Mouse (Mus musculus): ENCODE measurements around the gene Clip4. TPM values are rescaled to one million over a fixed set of nuclear protein-coding genes. Genes with fewer than 3 reads are reported as not detected.

The Clip4 gene
- polyA plus RNA-seq, 1 experiment from 2014 or later = 10.3 TPM

DNA sequence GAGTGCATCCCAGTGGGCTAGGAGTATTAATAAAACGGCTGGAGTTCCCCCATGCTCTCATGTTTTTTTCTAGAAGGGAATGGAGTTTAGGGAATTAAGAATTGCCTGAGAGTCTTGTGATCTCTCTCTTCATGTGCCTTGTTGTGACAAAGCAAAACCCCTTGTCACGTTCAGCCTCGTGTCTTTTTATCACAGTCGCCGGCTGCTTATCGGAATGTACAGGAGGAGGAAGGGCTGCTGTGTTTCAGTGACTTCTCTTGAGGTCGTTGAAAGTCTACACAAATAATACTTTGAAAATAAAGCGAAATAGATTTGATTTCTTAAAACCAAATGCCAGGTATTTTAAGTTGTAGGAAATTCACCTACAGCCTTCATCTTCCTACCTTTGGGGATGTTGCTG lies 95.8 kb downstream of the Clip4 start:
- no peak overlapping the region for H3K9ac ChIP-seq (replicated peaks)
- H3K27ac ChIP-seq (replicated peaks) = no peak overlapping the region
- no peaks in the 10 kb centered on the region for H3K27me3 ChIP-seq
- H3K9me3 ChIP-seq = no peaks in the 10 kb centered on the region
- no peaks in the 10 kb centered on the region; the same call in 1 of the 2 replicates for H3K4me1 ChIP-seq
- 88% methylated on average over 8 of the region's 8 CpGs for WGBS
- no peak overlapping the region for H3K4me2 ChIP-seq (replicated peaks)
- peaks cover 8% of the 10 kb centered on the region for H3K36me3 ChIP-seq
- no peak for ATAC-seq (replicated peaks)
- H3K4me3 ChIP-seq = no peak overlapping the region

DNA sequence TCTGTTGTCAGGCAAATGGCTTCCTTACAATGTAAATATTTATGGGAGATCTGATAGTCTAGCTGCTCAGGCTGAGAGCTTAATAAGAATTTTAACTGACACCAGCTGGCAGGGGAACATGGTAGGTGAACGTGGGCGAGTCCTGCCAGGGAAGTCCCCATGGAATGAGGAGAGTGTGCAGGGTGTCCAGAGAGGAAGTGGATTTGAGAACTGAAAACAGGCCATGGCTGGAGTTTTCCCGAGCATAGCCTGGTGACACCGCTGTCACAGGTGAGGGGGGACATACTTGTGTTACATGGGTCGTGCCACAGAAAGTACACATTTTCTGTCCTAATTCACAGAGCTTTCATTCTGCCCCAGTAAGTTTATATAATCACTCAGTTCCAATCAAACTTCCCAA lies 97.2 kb downstream of the Clip4 start:
- H3K4me1 ChIP-seq = peaks cover 5% of the 10 kb centered on the region
- no peak for ATAC-seq (replicated peaks)
- H3K36me3 ChIP-seq = no peaks in the 10 kb centered on the region
- WGBS = 81% methylated on average over 5 of the region's 5 CpGs
- no peaks in the 10 kb centered on the region for H3K9me3 ChIP-seq
- H3K27me3 ChIP-seq = no peaks in the 10 kb centered on the region
- H3K4me3 ChIP-seq = no peak overlapping the region
- H3K4me2 ChIP-seq (replicated peaks) = no peak overlapping the region
- no peak overlapping the region for H3K9ac ChIP-seq (replicated peaks)
- no peak overlapping the region for H3K27ac ChIP-seq (replicated peaks)

DNA sequence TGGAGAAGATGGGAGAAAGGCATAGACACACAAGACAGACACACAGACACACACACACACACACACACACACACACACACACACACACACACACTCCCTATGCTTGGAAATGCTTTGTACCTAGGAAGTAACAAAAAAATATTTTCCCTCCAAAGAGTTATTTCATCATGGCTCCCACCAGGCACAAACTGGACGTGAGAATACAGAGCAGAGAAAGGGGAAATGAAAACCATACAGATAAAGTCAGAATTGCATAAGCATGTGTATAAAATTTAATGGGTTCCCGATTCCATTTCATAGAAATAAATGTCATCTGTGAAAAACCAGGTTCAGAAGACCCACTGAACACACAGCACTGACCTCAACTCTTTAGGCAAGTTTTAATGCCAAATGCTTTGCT lies 99.6 kb downstream of the Clip4 start:
- Histone ChIP-seq H3K4me3 (no peak overlapping the region), H3K9me3 (peaks cover 2% of the 10 kb centered on the region; the same call in 1 of the 2 replicates), H3K36me3 (no peaks in the 10 kb centered on the region), H3K27ac (replicated peaks) (no peak overlapping the region), H3K9ac (replicated peaks) (no peak overlapping the region), H3K4me1 (peaks cover 5% of the 10 kb centered on the region), H3K27me3 (no peaks in the 10 kb centered on the region), H3K4me2 (replicated peaks) (no peak overlapping the region)
- ATAC-seq (replicated peaks) = no peak
- 94% methylated on average over 2 of the region's 2 CpGs for WGBS

DNA sequence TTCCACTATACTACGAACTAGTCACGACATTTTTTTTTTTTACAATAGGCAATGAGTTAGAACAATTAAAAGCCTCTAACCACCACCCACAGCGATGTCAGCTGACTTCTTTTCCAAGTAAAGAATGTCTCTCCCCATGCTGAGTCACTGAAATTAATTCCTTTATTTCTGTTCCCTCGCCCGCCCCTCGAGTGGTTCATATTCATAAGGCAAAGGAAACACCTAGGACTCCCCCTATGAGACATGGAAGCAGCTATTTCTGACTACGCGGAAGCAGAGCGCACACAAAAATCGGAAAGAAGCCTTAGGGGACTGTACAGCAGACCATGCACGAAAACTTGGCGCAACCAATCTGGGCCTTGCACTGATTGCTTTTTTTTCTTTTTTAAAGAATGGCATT lies 100.6 kb downstream of the Clip4 start:
- Histone ChIP-seq H3K27ac (replicated peaks) (no peak overlapping the region), H3K9me3 (peaks cover 3% of the 10 kb centered on the region; the same call in 1 of the 2 replicates), H3K4me1 (peaks cover 5% of the 10 kb centered on the region), H3K36me3 (no peaks in the 10 kb centered on the region), H3K27me3 (no peaks in the 10 kb centered on the region), H3K9ac (replicated peaks) (no peak overlapping the region), H3K4me3 (no peak overlapping the region), H3K4me2 (replicated peaks) (peak overlapping the region; percentile 94)
- 64% methylated on average over 12 of the region's 12 CpGs for WGBS
- no peak for ATAC-seq (replicated peaks)

DNA sequence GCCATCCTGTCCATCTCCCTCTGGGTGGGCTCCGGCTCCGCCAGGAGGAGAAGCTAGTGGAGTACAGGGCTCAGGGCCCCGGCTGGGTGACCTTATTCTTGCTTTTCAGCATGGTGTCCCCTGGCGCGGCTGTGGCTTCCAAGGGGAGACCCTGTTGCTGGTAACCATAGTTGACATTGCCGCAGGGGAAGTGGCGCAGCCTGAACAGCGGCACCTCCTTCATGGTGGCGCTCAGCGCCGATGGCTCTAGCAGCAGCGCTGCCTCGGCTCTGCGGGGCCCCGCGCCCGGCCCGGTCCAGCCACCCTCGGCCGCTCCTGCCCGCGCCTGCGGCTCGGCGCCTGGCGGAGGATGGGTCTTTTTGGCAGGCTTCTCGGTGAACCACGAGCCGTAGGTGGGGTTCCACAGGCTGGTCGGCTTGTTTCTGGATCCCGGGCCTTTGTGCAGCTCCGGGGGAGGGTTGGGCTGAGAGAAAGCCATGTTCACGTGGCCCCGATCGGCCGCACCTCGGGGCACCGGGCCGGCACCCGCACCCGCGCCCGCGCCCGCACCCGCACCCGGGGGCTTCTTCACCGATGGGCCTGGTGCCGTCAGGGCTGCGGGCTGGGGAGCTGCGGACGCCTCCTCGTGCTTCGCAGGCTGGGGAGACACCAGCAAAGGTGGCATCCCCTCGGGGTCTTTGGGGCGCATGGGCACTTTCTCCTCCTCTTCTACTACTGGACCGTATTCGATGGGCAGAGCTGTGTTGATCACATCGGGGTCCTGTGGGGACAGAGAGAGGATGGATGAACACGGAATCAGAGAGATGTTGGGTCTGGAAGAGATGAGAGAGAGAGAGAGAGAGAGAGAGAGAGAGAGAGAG lies 101.3 kb downstream of the Clip4 start:
- WGBS = 6% methylated on average over 57 of the region's 60 CpGs
- ATAC-seq (replicated peaks) = peak; percentile 89
- Histone ChIP-seq H3K4me1 (peaks cover 5% of the 10 kb centered on the region), H3K9me3 (peaks cover 3% of the 10 kb centered on the region; the same call in 1 of the 2 replicates), H3K27ac (replicated peaks) (0 out of 2 replicates have a peak overlapping the region, but pooled peaks have one; percentile 32), H3K4me2 (replicated peaks) (peak overlapping the region; percentile 94), H3K36me3 (no peaks in the 10 kb centered on the region), H3K27me3 (no peaks in the 10 kb centered on the region), H3K4me3 (peak overlapping the region; percentile 57), H3K9ac (replicated peaks) (peak overlapping the region; percentile 63)

GRCm38 (mm10) chr17:71870232-71870621 lies 102.0 kb downstream of the Clip4 start:
- H3K4me1 ChIP-seq = peaks cover 5% of the 10 kb centered on the region
- no peak overlapping the region for H3K9ac ChIP-seq (replicated peaks)
- H3K4me2 ChIP-seq (replicated peaks) = no peak overlapping the region
- WGBS = 93% methylated on average over 8 of the region's 8 CpGs
- no peaks in the 10 kb centered on the region for H3K27me3 ChIP-seq
- no peak for ATAC-seq (replicated peaks)
- no peak overlapping the region for H3K4me3 ChIP-seq
- peaks cover 3% of the 10 kb centered on the region; the same call in 1 of the 2 replicates for H3K9me3 ChIP-seq
- no peaks in the 10 kb centered on the region for H3K36me3 ChIP-seq
- no peak overlapping the region for H3K27ac ChIP-seq (replicated peaks)

DNA sequence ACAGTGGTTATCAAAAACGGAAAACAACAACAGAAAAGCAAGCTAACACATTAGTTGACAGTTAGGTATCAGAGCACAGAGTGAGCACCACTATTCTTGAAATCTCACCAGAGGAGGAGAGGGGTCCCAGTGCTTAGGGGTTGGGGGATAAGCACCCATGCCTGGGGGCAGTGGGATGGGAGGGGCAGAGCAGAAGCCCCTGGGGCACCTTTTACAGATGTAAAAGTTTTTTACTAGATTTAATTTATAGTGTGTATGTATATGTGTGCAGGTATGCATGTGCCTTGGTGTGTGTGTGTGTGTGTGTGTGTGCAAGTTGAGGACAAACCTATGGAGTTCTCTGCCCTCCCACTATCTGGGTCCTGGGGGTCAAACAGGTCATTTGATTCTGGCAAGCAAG lies 102.4 kb downstream of the Clip4 start:
- H3K9ac ChIP-seq (replicated peaks) = no peak overlapping the region
- H3K4me3 ChIP-seq = no peak overlapping the region
- WGBS = 90% methylated on average over 1 of the region's 1 CpGs
- H3K27ac ChIP-seq (replicated peaks) = no peak overlapping the region
- ATAC-seq (replicated peaks) = no peak
- peaks cover 5% of the 10 kb centered on the region for H3K4me1 ChIP-seq
- H3K27me3 ChIP-seq = no peaks in the 10 kb centered on the region
- peaks cover 3% of the 10 kb centered on the region; the same call in 1 of the 2 replicates for H3K9me3 ChIP-seq
- H3K4me2 ChIP-seq (replicated peaks) = no peak overlapping the region
- H3K36me3 ChIP-seq = no peaks in the 10 kb centered on the region

DNA sequence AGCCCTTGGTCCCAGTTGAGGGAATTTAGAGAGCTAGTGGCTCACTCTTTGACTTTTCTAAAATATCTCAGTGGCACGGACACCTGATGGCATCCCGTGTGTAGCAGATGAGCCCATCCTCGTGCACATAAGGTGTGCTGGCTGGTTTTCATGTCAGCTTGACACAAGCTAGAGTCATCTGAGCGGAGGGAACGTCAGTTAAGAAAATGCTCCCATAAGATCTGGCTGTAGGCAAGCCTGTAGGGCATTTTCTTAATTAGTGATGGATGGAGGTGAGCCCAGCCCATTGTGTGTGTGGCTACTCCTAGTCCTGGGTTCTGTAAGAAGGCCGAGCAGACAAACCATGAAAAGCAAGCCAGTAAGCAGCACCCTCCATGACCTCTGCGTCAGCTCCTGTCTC lies 103.7 kb downstream of the Clip4 start:
- no peaks in the 10 kb centered on the region for H3K36me3 ChIP-seq
- no peak overlapping the region for H3K4me2 ChIP-seq (replicated peaks)
- peaks cover 5% of the 10 kb centered on the region for H3K4me1 ChIP-seq
- H3K27ac ChIP-seq (replicated peaks) = no peak overlapping the region
- peaks cover 3% of the 10 kb centered on the region; the same call in 1 of the 2 replicates for H3K9me3 ChIP-seq
- no peak for ATAC-seq (replicated peaks)
- no peak overlapping the region for H3K4me3 ChIP-seq
- no peaks in the 10 kb centered on the region for H3K27me3 ChIP-seq
- WGBS = 85% methylated on average over 7 of the region's 7 CpGs
- H3K9ac ChIP-seq (replicated peaks) = no peak overlapping the region

DNA sequence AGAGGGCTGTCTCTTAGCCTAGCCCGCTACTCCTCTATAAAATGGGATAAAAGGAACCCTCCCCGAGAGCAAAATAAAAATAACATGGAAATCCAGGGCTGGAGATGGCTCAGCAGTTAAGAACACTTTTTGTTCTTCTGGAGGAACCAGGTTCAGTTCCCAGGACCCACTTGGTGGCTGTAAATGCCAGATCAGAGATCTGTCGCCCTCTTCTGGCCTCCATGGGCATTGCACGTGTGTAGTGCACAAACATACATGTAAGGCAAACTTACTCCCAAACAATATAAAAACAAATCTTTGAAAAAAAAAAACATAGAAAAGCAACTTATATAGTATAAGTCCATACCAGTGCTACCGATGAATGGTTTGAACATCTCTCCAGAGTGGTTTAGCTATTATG lies 104.7 kb downstream of the Clip4 start:
- H3K27ac ChIP-seq (replicated peaks) = no peak overlapping the region
- H3K4me1 ChIP-seq = peaks cover 5% of the 10 kb centered on the region
- H3K4me2 ChIP-seq (replicated peaks) = no peak overlapping the region
- no peak overlapping the region for H3K9ac ChIP-seq (replicated peaks)
- WGBS = 66% methylated on average over 5 of the region's 5 CpGs
- H3K4me3 ChIP-seq = no peak overlapping the region
- no peaks in the 10 kb centered on the region for H3K36me3 ChIP-seq
- no peak for ATAC-seq (replicated peaks)
- H3K9me3 ChIP-seq = peaks cover 3% of the 10 kb centered on the region; the same call in 1 of the 2 replicates
- H3K27me3 ChIP-seq = no peaks in the 10 kb centered on the region

- H3K4me2 ChIP-seq (replicated peaks) = no peak overlapping the region
- H3K36me3 ChIP-seq = no peaks in the 10 kb centered on the region
- no peak overlapping the region for H3K4me3 ChIP-seq
- WGBS = 40% methylated on average over 6 of the region's 6 CpGs
- ATAC-seq (replicated peaks) = no peak
- H3K9ac ChIP-seq (replicated peaks) = no peak overlapping the region
- H3K27ac ChIP-seq (replicated peaks) = no peak overlapping the region
- H3K9me3 ChIP-seq = peaks cover 3% of the 10 kb centered on the region; the same call in 1 of the 2 replicates
- peaks cover 5% of the 10 kb centered on the region for H3K4me1 ChIP-seq
- H3K27me3 ChIP-seq = no peaks in the 10 kb centered on the region
These were observed 105.8 kb downstream of the Clip4 start for GRCm38 (mm10) chr17:71874077-71874476.

GRCm38 (mm10) chr17:71874795-71875194 lies 106.5 kb downstream of the Clip4 start:
- ATAC-seq (replicated peaks) = no peak
- Histone ChIP-seq H3K9ac (replicated peaks) (no peak overlapping the region), H3K9me3 (peaks cover 3% of the 10 kb centered on the region; the same call in 1 of the 2 replicates), H3K4me2 (replicated peaks) (no peak overlapping the region), H3K27me3 (no peaks in the 10 kb centered on the region), H3K4me1 (no peaks in the 10 kb centered on the region), H3K36me3 (no peaks in the 10 kb centered on the region), H3K4me3 (no peak overlapping the region), H3K27ac (replicated peaks) (no peak overlapping the region)
- 94% methylated on average over 9 of the region's 9 CpGs for WGBS

GRCm38 (mm10) chr17:71875492-71875891 lies 107.2 kb downstream of the Clip4 start:
- no peak for ATAC-seq (replicated peaks)
- Histone ChIP-seq H3K9ac (replicated peaks) (no peak overlapping the region), H3K4me1 (no peaks in the 10 kb centered on the region), H3K4me2 (replicated peaks) (no peak overlapping the region), H3K27me3 (no peaks in the 10 kb centered on the region), H3K9me3 (peaks cover 3% of the 10 kb centered on the region; the same call in 1 of the 2 replicates), H3K4me3 (no peak overlapping the region), H3K27ac (replicated peaks) (no peak overlapping the region), H3K36me3 (no peaks in the 10 kb centered on the region)
- 86% methylated on average over 7 of the region's 7 CpGs for WGBS
